Mouse (Mus musculus) brain, embryonic 14.5 days (tissue): ENCODE results near the gene Syne1.

Experiments
- CTCF ChIP-seq: fragments of 200-500 bp; IDR thresholded peaks from 2 replicates; pipeline ENCODE4 v1.5.1; 2012; ENCODE audit warnings: inconsistent platforms, mild to moderate bottlenecking, moderate library complexity, borderline replicate concordance; ENCODE audit not compliant: insufficient read depth, insufficient read length; ENCODE audit errors: extremely low read depth
- POLR2A ChIP-seq: fragments of 200-500 bp; IDR thresholded peaks from 2 replicates; pipeline ENCODE4 v1.6.1; 2012; ENCODE audit warnings: mild to moderate bottlenecking, inconsistent platforms, borderline replicate concordance; ENCODE audit not compliant: poor library complexity, insufficient read depth, insufficient read length, severe bottlenecking; ENCODE audit errors: extremely low read depth

- TF ChIP-seq CTCF = no peak
- TF ChIP-seq POLR2A = no peak
These were observed 479.2 kb downstream of the Syne1 start for GRCm38 (mm10) chr10:5072054-5072453.
